Mouse (Mus musculus): ENCODE measurements at regions not wholly inside any gene's neighbourhood (a gene's known extent, or its start where the extent isn't known, plus 50 kb on each side); places are given as distances from the start of the nearest gene placed in this dataset.
A peak's percentile ranks its signal among the peaks of the same experiment; 100 is the strongest.
"Not testable (repeated sequence)": the region's sequence is repeated elsewhere in the genome, so short reads cannot be mapped to it uniquely, and the experiment has no call there.

- DNase-seq (ENCODE audit: low spot score in 2 of 2): no peak
These were observed 54.0 kb upstream of the Cnep1r1 start for GRCm38 (mm10) chr8:88064414-88065110.

GRCm38 (mm10) chr8:88059107-88059506 is 59.5 kb upstream of the Cnep1r1 start:
- DNase-seq (ENCODE audit: low spot score in 2 of 2): not testable (repeated sequence)

- DNase-seq (ENCODE audit: low spot score in 2 of 2): no peak
These were observed 60.8 kb upstream of the Cnep1r1 start for GRCm38 (mm10) chr8:88057686-88058234.

- DNase-seq (ENCODE audit: low spot score in 2 of 2): no peak
These were observed 67.9 kb upstream of the Cnep1r1 start for GRCm38 (mm10) chr8:88050651-88051050.

- no peak for DNase-seq (ENCODE audit: low spot score in 2 of 2)
These were observed 69.5 kb upstream of the Cnep1r1 start for GRCm38 (mm10) chr8:88049091-88049490.

GRCm38 (mm10) chr8:88045995-88046394 is 72.6 kb upstream of the Cnep1r1 start:
- DNase-seq (ENCODE audit: low spot score in 2 of 2): no peak

- no peak for DNase-seq (ENCODE audit: low spot score in 2 of 2)
These were observed 79.3 kb upstream of the Cnep1r1 start for GRCm38 (mm10) chr8:88039286-88039685.

DNA sequence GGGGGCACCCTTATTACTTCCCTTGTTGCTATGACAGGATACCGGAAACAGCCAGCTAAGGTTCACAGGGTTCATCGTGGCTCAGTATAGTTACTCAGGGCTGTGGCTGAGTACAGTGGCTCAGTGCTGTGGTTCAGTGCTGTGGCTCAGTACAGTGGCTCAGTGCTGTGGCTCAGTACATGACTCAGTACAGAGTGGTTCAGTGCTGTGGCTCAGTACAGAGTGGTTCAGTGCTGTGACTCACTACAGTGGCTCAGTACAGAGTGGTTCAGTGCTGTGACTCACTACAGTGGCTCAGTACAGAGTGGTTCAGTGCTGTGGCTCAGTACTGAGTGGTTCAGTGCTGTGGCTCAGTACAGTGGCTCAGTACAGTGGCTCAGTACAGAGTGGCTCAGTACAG is 78.6 kb upstream of the Zfp423 start:
- no peak for DNase-seq (ENCODE audit: low spot score in 2 of 2)

- DNase-seq (ENCODE audit: low spot score in 2 of 2): peak in 1 of 2 experiments; percentile 10
These were observed 73.7 kb upstream of the Zfp423 start for GRCm38 (mm10) chr8:88033054-88033453.

DNA sequence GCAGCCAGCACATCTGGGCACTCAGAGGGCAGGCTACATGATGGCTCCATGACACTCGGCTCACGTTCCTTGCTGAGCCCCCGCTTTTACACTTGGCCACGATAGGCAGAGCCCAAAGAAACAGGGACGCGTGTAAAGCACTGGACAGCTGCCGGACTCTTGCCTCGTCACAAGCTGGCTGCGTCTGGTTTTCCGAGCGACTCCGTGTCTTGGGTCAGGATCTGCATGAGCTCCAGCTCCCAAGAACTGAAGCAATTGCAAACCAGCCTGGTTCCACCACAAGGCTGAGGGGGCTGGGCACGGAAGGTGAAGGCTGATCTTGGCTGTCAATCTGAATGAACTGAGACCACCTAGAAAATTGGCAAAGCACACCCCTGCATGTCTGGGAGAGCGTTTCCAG is 65.1 kb upstream of the Zfp423 start:
- DNase-seq (ENCODE audit: low spot score in 2 of 2): no peak

DNA sequence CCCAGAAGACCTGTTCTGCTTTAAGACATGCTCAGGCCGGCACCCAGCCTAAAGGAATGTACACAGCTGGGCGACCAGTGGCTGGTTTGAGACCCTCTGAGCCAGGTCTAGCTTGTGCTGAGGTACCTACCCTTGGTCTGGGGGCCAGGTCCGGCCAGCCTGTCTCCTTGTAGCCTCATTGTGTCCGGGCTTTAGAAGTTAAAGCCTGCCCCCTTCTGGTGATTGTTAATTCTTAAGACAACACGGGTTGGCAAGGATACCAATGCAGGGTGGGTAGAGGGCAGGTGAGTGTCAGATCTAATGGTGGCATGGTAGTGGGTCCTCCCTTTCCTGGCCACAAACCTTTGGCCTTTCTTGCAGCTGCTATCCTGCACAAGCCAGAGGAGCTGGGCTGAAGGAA is 64.0 kb upstream of the Zfp423 start:
- no peak for DNase-seq (ENCODE audit: low spot score in 2 of 2)

DNA sequence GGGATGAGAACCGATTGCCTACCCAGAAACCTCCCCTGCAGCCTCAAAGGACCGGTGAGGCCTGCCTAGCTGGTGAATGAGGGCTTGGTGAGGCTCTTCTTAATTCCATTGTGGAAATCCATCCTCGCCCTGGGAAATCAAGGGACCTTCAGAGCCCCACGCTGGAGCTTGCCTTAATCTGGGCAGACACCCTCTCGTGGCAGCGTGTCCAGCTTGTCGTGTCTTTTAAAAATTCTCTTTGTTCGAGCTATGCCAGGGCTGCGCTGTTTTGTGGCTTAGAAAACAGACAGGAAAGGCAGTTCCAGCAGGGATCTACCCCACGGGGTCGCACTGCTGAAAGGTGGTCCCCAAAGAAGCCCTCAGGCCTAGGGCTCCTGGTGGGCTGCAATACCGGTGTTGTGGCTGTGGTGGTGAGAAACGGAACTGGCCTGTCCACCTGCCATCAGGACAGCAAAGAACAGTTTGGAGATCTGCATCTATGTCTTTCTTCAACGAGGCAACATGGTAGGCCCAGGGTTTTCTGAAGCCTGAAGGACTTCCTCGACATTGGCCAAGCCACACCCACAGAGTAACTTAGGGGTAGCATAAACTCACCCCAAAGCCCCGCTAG is 63.5 kb upstream of the Zfp423 start:
- no peak for DNase-seq (ENCODE audit: low spot score in 2 of 2)

DNA sequence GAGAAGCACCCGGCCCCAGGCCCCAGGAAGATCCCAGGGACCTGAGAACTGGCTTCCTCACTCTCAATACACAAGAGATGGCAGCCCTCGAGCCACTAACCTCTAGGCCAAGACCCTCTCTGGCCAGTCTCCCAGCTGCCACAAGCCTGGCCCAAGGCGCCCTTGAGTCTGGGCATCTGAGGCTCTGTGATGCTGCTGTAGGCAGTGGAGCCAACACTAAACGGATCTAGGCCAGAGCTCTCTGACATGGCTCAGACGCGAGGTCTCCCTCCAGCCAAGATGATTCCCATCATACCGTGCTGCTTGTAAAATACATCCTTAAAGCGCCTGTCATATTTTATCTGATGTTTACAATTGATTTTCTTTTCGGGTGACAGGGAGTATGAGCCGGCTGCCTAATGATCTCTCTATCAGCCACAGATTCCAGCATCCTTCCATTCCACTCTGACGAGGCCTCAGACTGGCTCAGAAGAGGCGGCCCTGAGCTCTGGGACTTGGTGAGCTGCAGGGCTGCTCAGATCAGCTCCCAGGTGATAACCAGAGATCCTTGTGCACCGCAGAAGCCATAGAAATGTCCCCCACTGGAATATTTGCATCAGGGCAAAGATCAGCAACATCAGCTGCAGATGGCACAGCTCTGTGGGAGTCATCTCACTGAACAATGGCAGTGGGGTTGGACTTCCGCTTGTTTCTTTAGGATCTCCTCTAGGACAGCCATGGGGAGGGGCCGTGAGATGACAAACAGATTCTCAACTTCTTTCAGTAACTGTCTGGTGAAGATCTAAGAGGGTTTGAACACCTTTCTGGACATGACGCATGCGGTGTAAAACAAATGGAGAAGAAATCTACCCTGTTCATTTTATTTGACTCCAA is 60.1 kb upstream of the Zfp423 start:
- DNase-seq (ENCODE audit: low spot score in 2 of 2): no peak

DNA sequence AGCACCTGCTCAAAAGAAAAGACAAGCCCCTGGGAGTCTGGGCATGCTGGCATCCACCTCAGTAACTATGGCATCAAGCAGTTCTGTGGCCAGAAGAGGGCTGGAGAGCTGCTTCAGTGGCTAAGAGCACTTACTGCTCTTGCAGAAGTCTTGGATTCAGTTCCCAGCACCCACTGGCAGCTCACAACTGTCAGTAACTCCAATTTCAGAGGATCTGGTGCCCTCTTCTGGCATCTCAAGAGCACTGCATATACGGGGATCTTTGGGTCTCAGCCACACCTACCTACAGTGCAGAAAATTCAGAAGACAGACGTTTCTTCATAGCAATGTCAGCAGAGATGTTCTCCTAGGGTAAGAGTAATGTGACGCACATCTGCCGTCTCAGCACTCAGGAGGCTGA is 59.1 kb upstream of the Zfp423 start:
- no peak for DNase-seq (ENCODE audit: low spot score in 2 of 2)

- DNase-seq (ENCODE audit: low spot score in 2 of 2): no peak
These were observed 52.9 kb upstream of the Zfp423 start for GRCm38 (mm10) chr8:88012177-88012825.

- DNase-seq (ENCODE audit: low spot score in 2 of 2): no peak
These were observed 51.2 kb upstream of the Zfp423 start for GRCm38 (mm10) chr8:88010566-88010965.

DNA sequence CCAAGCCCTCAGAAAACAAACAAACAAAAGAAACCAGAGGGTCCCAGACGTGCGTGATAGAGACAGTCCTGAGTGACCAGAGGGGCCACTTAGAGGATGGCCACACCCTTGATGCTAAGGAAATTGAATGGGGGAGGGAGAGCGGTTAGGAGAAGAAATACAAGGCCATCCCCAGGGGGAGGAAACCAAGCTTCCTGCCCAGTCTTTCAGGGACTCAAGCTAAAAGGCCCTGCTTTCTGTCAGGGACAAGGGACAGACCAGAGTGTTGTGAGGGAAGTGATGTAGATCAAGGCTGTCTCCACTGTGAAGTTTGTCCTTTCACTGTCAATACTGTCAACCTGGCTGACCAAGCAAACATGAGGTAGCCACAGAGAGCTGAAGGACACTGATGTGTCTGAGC is 50.5 kb upstream of the Zfp423 start:
- no peak for DNase-seq (ENCODE audit: low spot score in 2 of 2)

All from thymus, postnatal 10 days (tissue).